Mouse (Mus musculus): ENCODE results near the gene Mapk1.

GRCm38 (mm10) chr16:17088346-17088745 lies 105.2 kb downstream of the Mapk1 start:
- TF ChIP-seq CTCF (conservative IDR thresholded peaks at IDR 0.05; ENCODE audit: low read length) (no peak), POU5F1 (IDR thresholded peaks at IDR 0.05; ENCODE audit: borderline replicate concordance, low read length) (no peak)

Measured in E14TG2a.4 (cell line).